Mouse (Mus musculus) frontal cortex, postnatal 36 days (tissue): ENCODE data around the gene March5.
"Not testable (repeated sequence)": the region's sequence is repeated elsewhere in the genome, so short reads cannot be mapped to it uniquely, and the experiment has no call there.

ENCODE experiments used
- DNase-seq, 2 experiments: peaks; one replicate each; pipeline ENCODE4 v3.0.0; 2022; ENCODE audit warnings: low spot score in 2 of 2

The March5 gene

GRCm38 (mm10) chr19:37208176-37208755 is 923 bp downstream of the March5 start, which contains the start of gene Cpeb3:
TSS of gene Cpeb3 (minus strand) at chr19:37208601.
- peak; percentile 6 to 46 for DNase-seq

GRCm38 (mm10) chr19:37208986-37209385 is 1.6 kb downstream of the March5 start:
- no peak for DNase-seq

GRCm38 (mm10) chr19:37209467-37210128 is 2.3 kb downstream of the March5 start:
- DNase-seq: peak in 1 of 2 experiments; percentile 24

- DNase-seq: no peak
Observed at GRCm38 (mm10) chr19:37210457-37210856, 3.1 kb downstream of the March5 start.

GRCm38 (mm10) chr19:37211416-37211815 is 4.1 kb downstream of the March5 start:
- no peak for DNase-seq

GRCm38 (mm10) chr19:37214711-37215110 is 7.4 kb downstream of the March5 start:
- DNase-seq: no peak

GRCm38 (mm10) chr19:37225197-37225862 is 18.0 kb downstream of the March5 start:
- no peak for DNase-seq

- not testable (repeated sequence) for DNase-seq
Observed at GRCm38 (mm10) chr19:37232598-37232997, 25.3 kb downstream of the March5 start.

GRCm38 (mm10) chr19:37233561-37234539 is 26.5 kb downstream of the March5 start:
- DNase-seq: no peak

- DNase-seq: no peak
Observed at GRCm38 (mm10) chr19:37235818-37236217, 28.5 kb downstream of the March5 start.

GRCm38 (mm10) chr19:37237306-37237705 is 30.0 kb downstream of the March5 start:
- no peak for DNase-seq

GRCm38 (mm10) chr19:37237712-37238437 is 30.5 kb downstream of the March5 start:
- no peak for DNase-seq

GRCm38 (mm10) chr19:37238651-37239050 is 31.3 kb downstream of the March5 start:
- no peak for DNase-seq

- DNase-seq: no peak
Observed at GRCm38 (mm10) chr19:37239096-37239495, 31.8 kb downstream of the March5 start.

GRCm38 (mm10) chr19:37241201-37241600 is 33.9 kb downstream of the March5 start:
- DNase-seq: no peak

GRCm38 (mm10) chr19:37242707-37243106 is 35.4 kb downstream of the March5 start:
- no peak for DNase-seq

- no peak for DNase-seq
Observed at GRCm38 (mm10) chr19:37246859-37247258, 39.5 kb downstream of the March5 start.

- no peak for DNase-seq
Observed at GRCm38 (mm10) chr19:37248199-37248598, 40.9 kb downstream of the March5 start.

GRCm38 (mm10) chr19:37252104-37252503 is 44.8 kb downstream of the March5 start:
- no peak for DNase-seq

- peak; percentile 73 to 82 for DNase-seq
Observed at GRCm38 (mm10) chr19:37255321-37255720, 48.0 kb downstream of the March5 start.

- no peak for DNase-seq
Observed at GRCm38 (mm10) chr19:37262389-37262788, 55.0 kb downstream of the March5 start.
